Mouse (Mus musculus) gastrocnemius, postnatal 25 days (tissue): ENCODE results near the gene Kat7. TPM values are rescaled to one million over a fixed set of nuclear protein-coding genes. Genes with fewer than 3 reads are reported as not detected.
A peak's percentile ranks its signal among the peaks of the same experiment; 100 is the strongest.

Experiments
- DNase-seq: peaks from one replicate; pipeline ENCODE4 v3.0.0; 2022
- total RNA-seq, 2 experiments: library from RNA; stranded (reverse); gene quantifications; 1 replicate in 1 of 2; 2 replicates in 1 of 2; pipeline ENCODE4 v1.2.3; 2021

Kat7 gene
- total RNA-seq, 2 experiments from 2014 or later: 16.9 to 19.6 TPM

- no peak for DNase-seq
These were observed 23.8 kb upstream of the Kat7 start for GRCm38 (mm10) chr11:95333805-95334204.

DNA sequence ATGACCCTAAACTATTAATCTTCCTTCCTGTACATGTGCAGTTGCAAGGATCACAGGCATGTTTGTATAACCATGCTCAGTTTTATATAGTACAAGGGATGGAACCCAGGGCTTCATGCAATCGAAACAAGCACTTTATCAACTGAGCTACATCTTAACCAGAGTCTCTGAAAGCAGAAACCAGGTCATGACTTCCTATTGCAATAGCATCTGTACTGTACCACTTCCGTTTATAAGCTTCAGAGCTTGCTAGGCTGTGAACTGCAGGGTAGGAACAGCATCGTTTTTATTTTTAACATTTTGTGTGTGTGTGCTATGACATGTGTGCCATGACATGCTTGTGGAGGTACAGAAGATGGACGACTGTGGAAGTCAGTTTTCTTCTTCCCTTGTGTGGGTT is 23.2 kb upstream of the Kat7 start:
- DNase-seq: no peak

- no peak for DNase-seq
These were observed 20.6 kb upstream of the Kat7 start for GRCm38 (mm10) chr11:95330662-95331061.

DNA sequence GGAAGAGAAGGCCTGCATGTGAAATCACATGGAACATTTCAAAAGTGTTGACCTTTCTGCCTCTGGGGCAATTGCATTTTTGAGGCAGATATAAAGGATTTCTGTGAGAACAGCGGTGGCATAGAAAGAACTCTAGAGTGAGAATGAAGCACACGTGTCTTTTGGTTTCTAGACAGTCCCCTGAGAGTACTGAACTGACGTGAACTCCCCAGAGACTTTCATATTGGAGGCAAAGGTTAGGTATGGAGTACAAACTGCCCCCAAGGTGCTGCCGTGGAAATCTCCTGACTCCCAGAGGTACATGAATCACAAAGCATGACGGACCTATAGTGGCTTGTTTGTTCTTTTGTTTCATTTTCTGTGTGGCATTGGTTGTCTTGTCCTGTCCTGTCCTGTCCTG is 18.6 kb upstream of the Kat7 start:
- DNase-seq: no peak

DNA sequence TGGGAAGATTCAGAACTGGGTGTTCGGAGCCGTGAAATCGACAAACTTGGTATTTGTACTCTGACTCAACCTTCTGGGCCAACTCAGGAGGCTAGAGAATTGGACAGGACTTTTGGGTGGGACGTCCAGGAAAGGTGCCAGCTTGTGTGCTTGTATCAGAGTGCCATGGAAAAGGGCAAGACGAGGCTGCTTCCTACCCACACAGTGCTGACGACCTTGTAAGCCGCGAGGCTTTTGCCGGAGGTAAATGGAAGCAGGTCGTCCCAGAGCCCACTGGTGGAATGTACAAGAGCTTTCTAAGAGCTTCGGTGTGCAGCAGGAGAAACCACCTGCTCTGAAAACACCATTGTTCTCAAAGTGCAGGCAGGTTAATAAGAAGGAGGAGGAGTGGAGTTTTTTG is 16.2 kb upstream of the Kat7 start:
- no peak for DNase-seq

DNA sequence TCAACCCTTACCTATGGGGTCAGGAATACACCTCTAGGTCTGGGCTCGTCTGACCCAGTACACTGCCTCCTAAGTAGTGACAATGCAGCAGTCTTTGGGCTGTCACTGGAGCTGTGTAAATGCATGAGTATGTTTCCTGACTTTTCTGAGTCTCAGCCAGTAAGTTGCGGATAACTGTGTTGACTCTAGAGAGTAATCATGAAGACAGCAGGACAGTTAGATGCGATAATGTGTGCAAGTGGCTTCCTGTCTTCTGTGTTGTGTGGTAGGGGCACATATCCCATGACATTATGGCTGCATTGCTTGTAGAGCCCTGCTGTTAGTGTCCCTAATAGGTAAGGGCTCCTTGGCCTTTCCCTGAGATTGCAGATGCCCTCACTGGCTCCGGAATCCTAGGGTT is 15.8 kb upstream of the Kat7 start:
- DNase-seq: no peak

GRCm38 (mm10) chr11:95324181-95324580 is 14.1 kb upstream of the Kat7 start:
- no peak for DNase-seq

DNA sequence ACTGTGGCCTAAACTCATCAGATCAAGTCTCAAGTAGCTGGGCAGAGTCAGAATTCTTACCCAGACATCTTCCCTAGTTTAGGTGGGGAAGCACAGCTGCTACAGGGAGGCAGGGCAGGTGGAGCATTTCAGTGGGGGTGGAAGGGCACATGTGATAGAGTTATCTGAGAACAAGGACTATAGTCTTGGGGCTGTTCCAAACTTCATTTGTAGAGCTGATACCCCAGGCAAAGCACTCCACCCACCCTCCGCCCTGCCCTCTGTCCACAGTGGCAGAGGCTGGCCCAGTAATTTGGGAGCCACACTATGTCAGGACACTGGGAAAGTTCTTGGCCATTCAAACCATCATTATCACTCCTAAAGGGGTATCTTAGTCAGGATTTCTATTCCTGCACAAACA is 10.0 kb upstream of the Kat7 start:
- DNase-seq: no peak

- DNase-seq: no peak
These were observed 9.5 kb upstream of the Kat7 start for GRCm38 (mm10) chr11:95319506-95319905.

GRCm38 (mm10) chr11:95318116-95318515 is 8.1 kb upstream of the Kat7 start:
- DNase-seq: no peak

GRCm38 (mm10) chr11:95315215-95315955 is 5.3 kb upstream of the Kat7 start:
- no peak for DNase-seq

GRCm38 (mm10) chr11:95311425-95311807 is 1.4 kb upstream of the Kat7 start:
- no peak for DNase-seq

DNA sequence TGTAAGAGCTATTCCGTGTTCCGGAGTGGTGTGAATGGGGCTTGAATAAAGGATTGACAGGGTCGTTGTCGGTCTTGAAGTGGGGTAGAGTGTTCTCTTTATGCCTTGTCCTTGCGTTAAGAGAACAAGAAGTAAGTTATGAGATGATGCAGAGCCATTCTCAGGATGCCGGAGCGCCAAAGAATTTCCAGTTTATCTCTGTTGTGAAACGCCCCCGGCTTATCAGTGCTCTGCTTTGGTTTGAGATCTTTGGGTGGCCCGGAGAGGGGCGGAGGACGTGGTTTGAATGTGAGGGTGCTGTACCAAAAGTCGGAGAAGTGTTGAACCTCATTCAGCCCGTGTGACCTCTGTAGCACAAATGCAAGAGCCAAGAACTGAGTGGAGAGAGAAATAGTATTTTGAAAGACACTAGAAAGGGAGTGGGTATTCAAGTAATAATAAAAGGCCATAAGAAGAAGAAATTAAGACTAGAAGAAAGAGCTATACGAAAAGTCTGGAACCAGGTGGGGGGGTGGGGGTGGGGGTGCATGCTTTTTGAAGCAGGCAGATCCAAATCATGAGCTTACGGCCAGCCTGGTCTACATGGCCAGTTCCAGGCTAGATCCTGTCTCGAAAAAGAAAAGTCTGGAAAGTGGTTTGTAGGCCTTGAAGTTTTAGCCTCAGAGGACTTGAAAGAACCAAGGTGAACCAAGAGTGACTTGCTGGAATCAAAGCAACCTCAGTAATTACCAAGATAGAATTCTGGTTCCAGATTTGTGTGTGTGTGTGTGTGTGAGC is 790 bp upstream of the Kat7 start:
- DNase-seq: no peak

GRCm38 (mm10) chr11:95309510-95310006 is 488 bp downstream of the Kat7 start:
- DNase-seq: peak; percentile 99

DNA sequence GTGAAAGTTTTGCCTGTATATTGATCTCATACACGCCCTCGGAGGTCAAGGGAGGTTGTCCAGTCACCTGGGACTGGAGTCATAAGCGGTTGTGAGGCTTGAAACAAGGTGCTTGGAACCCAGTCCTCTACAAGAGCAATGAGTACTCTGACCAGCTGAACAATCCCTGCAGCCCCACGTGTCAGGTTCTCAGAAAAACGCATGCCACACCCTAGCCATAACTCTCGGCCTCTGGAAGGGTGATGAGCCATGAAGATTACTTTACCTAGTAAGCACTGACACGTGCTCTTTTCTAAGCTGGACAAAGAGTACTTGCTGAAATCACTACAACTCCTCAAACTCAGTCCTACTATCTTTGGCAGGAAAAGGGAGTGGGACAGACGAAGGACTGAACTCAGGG is 2.5 kb downstream of the Kat7 start:
- DNase-seq: no peak

GRCm38 (mm10) chr11:95305600-95305999 is 4.4 kb downstream of the Kat7 start:
- no peak for DNase-seq

- no peak for DNase-seq
These were observed 8.3 kb downstream of the Kat7 start for GRCm38 (mm10) chr11:95301772-95302171.

DNA sequence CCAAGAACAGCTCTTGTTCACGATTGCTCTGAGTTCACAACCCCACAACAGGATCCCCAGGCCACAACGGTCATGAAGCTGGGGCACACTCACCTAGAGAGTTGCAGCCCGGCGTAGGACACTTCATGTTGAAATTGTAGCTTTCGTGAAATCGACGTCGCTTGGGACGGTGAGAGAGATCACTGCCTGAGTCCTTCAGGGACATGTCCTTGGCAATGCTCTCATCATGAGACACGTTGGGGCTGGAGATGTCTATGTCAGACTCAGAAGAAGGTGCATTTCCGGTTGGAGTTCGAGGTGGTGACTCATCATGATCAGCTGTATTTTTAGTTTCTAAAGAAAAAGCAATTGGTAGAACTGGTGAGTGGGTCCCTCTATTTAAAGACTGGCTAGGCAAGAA is 10.2 kb downstream of the Kat7 start:
- no peak for DNase-seq

DNA sequence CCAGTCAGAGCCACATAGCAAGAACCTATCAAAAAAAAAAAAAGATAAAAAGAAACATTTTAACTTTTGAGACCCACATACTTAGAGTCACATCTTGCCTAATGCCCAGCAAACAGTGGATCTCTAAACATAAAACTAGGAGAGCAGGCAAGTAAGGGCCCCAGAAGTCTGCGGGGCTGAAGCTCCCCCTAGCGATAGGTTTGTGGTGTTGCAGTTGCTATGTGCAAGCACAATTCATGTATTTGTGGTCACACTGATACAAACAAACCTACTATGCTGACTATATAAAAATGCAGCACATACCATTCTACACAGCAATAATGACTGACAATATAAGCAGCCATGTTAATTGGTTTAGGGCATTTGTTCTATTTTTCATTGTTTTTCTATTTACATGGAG is 11.9 kb downstream of the Kat7 start:
- no peak for DNase-seq

GRCm38 (mm10) chr11:95295736-95296135 is 14.3 kb downstream of the Kat7 start:
- no peak for DNase-seq

GRCm38 (mm10) chr11:95293017-95293624 is 16.9 kb downstream of the Kat7 start:
- no peak for DNase-seq

- no peak for DNase-seq
These were observed 18.0 kb downstream of the Kat7 start for GRCm38 (mm10) chr11:95291998-95292397.

GRCm38 (mm10) chr11:95282331-95282730 is 27.7 kb downstream of the Kat7 start:
- DNase-seq: no peak
